Mouse (Mus musculus) bone marrow, adult 2 months (tissue): ENCODE measurements around the gene Zfp287.

Experiments used
- CTCF ChIP-seq: fragments of 200-500 bp; IDR thresholded peaks from 2 replicates; pipeline ENCODE4 v1.5.1; 2011; ENCODE audit warnings: low read length, control low read depth; ENCODE audit not compliant: control insufficient read depth, insufficient read depth
- POLR2A ChIP-seq: fragments of 200-500 bp; IDR thresholded peaks from 2 replicates; pipeline ENCODE4 v1.6.1; 2011; ENCODE audit warnings: low read depth, mild to moderate bottlenecking, control low read depth, low read length, borderline replicate concordance; ENCODE audit not compliant: control insufficient read depth

DNA sequence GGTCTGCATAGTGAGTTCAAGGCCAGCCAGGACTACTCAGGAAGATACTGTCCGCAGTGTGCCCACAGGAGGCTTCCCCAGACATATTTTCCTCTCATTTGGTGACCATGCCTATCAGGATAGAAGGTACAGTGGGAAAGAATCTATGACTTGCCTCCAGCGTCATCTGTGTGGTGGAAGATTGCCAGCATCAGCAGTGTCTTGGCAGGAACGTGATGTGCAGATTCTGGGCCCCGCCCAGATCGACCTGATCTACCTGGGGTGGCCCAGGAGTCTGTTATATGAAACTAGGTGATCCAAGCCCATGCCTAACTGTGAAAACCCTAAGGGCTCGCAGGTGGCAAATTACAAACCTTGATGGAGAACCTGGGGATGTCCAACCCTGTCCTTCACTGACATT is 61.7 kb downstream of the Zfp287 start:
- TF ChIP-seq POLR2A (no peak), CTCF (no peak)
